Mouse (Mus musculus) lung, postnatal 36 days (tissue): ENCODE measurements at regions not wholly inside any gene's neighbourhood (a gene's known extent, or its start where the extent isn't known, plus 50 kb on each side); places are given as distances from the start of the nearest gene placed in this dataset.
"Not testable (repeated sequence)": the region's sequence is repeated elsewhere in the genome, so short reads cannot be mapped to it uniquely, and the experiment has no call there.

Source experiments
- DNase-seq: peaks from one replicate; pipeline ENCODE4 v3.0.0; 2022; ENCODE audit warnings: mixed read lengths

DNA sequence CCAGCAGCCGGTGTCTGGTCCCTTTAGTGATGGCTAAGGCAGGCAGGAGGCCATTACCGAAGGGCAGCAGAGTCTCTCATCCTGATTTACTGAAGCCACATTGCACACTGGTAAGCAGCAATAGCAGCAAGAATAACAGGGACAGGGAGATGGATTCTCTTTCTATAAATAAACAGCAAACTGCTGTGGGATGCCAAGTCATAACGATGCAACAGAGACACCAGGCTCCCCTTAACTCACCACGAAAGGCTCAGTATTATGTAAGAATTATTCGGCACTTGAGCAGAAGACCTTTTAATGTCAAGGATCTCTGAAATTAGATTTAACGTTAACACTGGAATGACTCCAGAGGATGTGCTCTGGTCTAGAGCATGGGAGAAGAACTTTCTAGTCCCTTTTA is 202.1 kb downstream of the Ddx10 start:
- no peak for DNase-seq

DNA sequence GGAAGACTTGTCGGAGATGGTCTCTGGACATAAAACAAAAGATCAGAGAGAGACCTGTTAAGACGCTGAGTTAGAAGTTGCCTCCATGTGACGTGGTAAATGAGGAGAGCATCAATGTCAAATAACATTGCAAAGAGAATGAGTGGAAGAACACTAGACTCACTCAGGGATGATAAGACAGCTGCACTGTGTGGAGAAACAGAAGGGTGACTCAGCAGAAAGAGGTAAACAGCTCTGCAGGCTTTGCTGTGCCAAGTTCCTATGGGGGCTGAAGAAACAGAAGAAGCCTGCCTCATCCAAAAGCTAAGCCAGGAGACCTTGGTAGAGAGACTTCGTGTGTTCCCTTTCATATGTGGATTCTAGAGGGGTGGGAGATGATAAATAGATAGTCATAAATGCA is 214.1 kb downstream of the Ddx10 start:
- DNase-seq = no peak

DNA sequence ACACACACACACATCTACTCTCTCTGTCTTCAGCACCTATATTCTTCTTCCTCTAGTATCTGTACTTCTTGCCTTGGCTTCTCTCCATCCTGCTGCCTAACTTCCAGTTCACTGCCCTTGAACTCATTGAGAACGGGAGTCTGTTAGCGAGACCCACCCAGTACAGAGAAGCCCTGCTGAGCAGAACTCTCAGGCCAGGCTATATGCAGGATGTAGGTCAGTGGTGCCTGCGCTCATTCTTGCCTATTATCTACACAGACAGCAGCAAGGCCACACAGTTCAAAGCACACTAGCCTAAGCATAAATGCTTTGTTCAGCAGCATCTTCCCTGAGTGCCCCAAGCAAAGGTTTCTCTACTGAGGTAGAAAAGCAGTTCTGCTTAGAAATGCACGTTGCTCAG is 225.8 kb downstream of the Ddx10 start:
- DNase-seq = no peak

DNA sequence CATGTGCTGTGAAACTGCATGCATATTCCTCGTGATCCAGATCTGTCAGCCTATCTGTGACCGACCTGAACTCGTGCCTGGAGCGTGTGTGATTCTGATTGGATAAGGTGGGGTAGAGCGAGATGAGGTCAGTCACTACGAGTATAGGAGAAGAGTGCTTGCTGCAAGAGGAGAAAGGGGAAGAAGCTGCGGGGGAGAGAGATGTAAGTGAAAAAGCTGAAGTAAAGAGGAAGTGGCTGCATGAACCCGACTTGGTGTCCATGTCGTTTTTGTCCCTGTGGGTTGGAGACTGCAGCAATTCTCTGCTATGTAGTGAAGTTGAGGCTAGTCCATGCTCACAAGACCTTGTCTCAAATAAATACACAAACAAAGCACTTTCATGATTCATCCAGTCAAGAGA is 237.1 kb downstream of the Ddx10 start:
- DNase-seq = no peak

DNA sequence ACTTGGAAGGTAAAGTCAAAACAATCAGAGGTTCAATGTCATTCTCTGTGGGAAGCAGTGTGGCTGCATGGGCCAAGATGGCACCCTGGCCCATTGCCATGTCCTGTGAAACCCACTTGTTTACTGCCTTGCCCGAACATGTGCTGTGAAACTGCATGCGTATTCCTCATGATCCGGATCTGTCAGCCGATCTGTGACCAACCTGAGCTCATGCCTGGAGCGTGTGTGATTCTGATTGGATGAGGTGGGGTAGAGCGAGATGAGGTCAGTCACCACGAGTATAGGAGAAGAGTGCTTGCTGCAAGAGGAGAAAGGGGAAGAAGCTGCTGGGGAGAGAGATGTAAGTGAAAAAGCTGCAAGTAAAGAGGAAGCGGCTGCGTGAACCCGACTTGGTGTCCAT is 240.5 kb downstream of the Ddx10 start:
- DNase-seq = peak; percentile 28

DNA sequence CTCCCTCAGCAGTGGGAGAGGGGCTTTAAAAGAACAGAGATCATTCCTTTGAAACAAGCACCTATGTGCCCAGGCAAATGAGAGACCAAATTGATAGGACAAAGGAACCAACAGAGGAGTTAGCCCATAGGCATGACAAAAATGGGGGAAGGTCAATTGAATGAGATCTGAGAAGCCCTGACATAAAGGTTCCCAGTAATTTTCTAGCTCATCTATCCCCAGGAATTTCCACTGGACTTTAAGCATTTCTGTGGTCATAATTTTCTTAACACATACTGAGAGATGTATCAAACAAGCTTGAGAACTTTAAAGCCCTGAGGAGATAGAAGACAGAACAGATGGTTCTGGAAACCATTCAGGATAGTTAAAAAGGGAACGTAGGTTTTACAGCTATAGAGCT is 241.8 kb downstream of the Ddx10 start:
- DNase-seq = no peak

DNA sequence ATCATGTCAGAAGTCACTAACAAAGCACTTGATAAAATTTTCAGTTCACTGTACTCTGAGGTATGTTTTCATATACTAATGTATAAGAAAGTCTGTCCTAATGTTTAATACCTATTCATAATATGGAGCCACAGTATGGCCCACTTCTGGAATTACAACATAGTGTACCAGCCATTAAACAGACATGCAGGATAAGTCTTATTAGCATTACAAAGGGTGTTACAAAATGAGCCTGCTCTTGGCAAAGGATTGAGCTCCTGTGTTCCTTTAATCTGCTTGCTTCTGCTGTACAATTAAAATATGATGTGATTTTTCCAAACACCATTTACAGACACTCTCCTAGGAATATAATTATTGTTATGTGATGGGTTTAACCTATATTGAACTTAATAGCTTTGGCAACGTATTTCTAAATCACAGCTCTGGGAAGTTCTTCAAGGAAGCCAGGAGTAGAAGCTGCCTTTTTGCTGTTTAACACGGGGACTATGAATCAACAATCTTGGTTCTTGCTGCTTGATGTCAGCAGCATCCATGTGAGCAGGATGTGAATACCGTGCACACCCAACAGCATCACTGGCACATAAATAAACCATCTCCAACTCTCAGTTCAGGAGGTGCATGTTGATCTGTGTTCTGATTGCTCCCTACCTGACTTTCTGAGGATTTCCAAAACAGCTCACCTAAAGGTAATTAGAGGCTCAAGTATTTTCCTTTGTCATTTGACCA is 243.4 kb downstream of the Ddx10 start:
- DNase-seq = no peak

DNA sequence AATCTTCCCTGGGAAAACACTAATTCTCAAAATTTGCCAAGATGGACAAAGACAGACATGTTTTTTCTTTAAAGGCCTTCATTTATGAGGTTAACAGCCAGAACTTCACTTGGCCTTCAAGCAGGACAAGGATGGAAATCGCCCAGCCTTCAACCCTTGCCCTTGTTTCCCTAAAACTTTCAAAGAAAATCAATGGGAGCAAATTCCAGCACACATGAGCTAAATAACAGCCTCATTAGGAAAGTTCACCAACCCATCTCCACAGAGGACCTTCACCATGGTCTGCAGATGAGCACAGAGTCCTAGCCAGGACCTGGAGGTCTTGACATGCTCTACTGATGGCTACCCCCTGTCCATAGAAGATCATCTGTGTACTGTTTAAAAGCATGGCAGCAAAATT is 271.8 kb downstream of the Ddx10 start:
- DNase-seq = no peak

DNA sequence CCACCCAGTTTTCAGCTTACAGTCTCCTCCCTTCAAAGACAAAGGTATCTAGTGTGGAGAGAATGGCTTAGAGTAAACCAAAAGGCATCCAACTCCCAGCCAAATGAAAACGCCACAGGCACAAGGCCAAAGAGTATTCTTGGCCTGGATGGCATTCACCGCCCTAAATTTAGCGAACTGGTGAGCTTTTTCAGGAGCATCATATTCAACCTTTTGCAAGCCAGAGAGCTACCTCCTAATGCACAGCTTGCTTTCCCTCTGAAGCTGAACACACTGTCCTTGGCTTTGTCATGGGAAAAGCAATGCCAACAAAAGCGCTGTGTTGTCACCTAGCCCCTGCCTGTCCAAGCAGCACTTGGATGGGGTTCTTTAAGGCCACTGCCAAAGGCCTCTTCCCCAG is 282.2 kb downstream of the Ddx10 start:
- no peak for DNase-seq

DNA sequence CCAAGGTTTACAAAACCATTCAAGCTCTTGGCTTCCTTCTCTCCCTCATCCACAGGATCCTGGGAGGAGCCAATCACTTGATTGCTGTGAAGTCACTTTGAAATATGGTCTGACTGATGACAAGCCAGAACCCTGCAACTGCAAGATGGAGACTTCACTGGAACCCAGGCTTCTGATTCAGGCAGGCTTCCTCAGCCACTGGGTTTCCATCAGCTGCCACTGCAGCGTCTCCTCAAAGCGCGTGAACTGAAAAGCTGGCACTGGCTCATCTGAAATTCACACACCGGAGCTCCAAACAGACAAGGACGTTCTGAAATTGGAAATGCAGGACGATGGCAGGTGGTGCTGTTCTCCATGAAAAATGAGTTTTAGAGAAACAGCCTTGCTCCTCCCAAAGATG is 280.1 kb upstream of the AI593442 start:
- no peak for DNase-seq

DNA sequence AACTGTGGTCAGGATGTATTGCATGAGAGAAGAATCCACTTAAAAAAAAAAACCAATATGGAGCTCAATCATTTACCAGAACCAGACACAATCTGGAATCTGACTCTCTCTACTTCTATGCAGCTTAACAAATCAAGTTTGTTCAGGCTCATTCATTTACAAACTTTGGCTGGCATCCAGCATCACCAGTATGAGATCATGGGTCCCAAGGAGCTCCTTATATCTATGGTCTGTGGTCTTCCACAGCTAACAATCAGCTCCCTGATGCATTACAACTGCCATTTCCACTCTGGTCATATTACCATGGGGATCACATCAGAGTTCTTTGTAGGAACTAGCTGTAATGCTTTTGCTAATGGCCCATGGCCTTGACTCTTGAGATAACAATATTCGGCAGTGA is 277.7 kb upstream of the AI593442 start:
- no peak for DNase-seq

DNA sequence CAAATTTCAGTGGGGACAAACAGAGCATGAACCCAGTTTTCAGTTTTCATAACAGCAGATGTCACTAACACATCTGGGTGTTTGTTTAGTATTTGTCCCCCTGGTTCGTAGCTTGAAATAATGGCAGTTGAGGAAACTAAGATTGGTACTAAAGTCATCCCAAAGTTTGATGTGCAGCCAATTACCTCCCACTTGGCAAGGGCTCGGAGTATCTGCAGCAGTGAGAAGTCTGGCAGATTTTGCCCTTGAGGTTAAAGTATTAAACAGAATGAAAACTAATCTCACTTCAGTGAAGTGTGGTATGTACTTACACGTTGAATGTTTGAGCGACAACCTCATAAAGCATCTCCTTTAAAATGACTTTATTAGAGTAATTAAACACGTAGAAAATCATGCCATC is 264.5 kb upstream of the AI593442 start:
- DNase-seq = peak; percentile 61

DNA sequence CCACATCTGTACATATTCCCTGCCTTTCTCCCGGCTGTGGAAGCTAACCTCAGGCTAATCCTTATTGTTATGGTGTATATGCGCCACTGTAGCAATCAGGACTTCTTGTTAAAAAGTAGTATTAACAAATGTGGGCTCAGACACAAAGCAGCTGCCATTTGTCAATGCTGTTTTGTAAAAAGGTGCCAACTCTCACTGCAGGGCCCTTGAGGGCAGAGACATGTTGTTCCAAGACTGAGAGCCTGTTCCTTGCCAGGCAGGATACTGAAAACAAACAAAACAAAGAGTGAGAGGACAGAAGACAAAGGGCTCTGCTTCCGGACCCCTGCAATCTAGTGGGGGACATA is 262.0 kb upstream of the AI593442 start:
- DNase-seq = peak; percentile 75

DNA sequence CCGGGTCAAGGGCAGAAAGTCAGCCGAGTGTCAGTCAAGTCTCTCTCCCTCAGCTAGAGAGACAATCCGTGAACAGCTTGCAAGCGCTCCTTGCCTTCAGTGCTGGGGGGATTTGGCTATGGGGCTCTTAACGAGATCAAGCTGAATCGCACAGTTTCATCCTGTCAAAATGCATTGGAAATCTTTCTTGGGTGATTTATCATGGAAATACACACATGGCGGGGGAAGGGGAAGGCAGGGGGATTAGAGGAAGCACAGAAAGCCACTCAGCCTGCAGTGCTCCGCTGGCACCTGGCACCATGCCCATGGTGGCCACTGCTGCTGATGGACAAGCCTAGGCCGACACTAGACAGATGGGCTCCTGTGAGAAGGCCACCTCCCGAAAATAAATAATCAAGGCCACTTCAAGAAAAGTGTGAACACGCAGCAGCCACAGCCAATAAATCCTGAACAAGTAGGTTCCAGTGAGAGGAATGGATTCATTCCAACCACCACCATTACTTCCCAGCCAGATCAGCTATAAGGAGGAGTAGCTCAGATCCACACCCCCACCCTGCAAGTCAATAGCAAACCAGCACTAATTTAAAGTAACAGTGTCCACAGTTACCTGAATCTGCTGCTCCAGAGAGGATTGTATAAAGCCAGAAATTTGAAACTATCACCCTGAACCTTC is 261.5 kb upstream of the AI593442 start:
- DNase-seq = peak; percentile 43

DNA sequence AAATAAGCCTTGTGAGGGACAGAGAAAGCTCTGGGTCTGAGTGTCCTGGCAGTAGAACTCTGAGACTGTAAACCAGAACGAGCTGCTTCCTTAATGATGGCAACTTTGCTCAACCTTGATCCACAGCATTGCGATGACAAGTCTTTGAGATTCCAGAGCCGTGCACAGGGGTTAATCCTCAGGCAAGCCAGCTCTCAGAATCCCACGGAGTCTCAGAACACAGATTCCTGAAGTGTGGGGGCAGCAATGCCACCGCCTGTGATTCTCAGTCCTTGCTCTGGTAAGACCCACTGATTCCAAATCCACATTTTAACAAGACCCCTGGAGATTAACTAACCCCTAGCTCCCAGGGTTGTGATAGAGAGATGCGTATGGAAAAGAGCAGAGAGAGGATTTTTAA is 255.5 kb upstream of the AI593442 start:
- DNase-seq = no peak

DNA sequence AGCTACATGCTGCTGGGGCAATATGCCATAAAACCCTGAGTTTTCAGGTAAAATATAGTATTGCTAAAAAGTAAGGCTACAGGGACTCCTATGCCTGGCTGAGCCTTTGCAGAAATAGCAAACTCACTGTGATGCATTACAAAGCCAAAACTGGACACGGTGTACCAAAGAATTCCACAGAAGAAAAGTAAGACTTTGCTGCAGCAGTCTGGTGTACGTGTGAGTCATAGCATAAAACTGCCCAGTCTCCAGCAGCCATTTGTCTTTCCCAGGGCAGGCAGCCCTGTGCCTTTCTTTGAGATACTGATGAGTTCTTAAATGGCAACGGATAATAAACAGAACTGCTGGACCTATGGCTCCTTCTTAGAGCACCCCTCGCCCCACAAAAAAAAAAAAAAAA is 237.9 kb upstream of the AI593442 start:
- DNase-seq = peak; percentile 12

DNA sequence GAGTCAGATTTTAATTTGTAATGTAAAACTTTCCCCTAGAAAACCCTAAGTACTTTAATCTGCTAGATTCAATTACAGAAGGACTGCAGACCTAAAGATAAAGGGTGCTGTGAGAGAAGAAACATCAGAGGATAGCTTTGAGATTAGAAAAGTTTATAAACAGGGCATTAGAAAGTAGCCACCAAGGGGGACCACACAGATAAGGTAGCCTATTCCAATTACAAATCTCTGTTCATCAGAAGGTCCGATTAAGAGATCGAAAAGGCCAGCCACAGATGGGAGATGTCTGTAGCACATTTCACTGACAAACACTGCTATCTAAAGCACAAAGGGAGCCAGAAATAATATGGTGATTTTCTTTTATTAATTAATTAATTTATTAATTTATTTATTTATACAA is 209.1 kb upstream of the AI593442 start:
- DNase-seq = not testable (repeated sequence)

DNA sequence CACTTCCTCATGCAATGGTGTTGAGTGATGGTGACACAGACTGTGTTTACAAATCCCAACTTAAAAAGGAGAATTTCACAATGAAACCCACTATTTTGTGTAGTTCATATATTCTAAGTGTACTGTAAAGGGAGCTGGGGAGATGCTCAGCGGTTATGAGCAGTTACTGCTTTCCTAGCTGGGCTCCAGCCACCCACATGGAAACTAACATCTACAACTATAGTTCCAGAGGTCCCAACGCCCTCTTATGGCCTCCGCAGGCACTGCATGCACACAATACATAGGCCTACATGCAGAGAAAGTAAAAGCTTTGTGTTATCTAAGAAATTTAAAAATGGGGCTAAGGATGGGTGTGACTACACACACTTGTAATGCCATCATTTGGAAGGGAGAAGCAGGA is 208.4 kb upstream of the AI593442 start:
- DNase-seq = not testable (repeated sequence)

DNA sequence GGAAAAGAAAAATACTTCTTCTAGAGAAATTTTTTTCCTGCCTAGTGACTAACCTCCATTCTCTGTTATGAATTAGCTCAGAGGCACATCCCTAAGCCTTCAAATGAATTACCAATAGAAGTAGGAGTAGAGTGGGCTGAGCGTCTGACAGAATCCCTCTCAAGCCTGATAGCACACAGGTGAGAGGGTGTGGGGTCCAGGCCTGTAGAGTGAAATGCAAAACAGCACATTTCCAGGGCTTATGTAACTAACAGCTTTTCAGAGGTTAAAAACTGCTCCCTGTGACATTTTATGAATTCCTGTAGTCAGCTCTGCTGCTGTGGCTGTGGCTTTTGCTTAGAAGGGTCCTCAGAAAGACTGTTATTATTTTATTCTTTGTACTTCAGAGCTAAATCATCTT is 187.7 kb upstream of the AI593442 start:
- no peak for DNase-seq

DNA sequence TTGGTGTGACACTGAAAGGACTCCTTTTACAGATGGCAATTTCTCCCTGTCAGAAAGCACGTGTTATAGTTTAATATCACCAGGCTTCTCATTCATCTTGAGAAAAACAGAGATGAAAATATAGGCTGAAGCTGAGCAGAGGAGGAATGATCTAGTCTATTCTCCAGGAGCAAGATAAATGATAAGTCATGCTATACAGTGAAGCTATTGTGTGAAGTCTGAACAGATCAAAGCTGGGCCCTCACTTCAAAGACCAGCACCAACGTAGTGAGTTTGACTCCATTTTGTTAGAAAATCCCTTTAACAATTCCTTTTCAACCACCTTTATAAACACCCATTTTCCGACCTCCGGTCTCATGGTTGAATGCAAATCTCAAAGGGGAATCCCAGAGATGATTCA is 180.7 kb upstream of the AI593442 start:
- DNase-seq = no peak

DNA sequence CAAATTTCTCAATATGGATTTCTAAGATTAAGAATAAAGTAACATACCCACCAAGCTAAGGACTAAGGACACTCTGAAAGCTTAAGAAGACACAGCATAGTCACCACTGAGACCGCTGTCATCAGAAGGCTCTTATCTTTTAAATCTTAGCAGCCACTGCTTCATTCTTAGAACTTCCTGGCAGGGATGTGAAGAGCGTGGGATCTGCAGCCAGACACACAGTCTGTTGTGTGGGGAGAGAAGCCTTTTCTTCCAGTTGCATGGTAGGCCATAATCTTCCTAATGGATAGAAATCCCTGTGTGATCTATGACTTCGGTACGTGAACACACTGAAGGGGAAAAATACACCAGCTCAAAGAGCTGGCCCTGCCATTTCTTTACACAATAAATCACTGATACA is 178.8 kb upstream of the AI593442 start:
- DNase-seq = no peak

DNA sequence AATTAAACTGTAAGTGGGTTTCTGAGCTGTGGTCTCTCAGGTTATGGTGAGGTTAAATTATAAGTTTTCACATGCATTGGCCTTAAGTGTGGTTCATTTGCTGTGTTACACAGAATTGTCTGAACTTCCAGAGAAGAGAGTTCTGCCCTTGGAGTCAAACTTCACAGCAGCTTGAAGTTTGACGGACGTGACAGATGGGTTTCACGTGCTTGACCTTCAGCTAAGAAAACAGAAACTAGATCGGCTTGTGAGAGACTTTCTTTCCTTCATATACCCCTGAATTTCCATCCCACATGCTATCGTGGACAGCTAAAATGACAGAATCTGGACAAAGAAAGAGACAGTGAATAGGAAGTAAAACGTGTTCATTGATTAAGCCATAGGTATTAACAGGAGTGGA is 173.8 kb upstream of the AI593442 start:
- no peak for DNase-seq

DNA sequence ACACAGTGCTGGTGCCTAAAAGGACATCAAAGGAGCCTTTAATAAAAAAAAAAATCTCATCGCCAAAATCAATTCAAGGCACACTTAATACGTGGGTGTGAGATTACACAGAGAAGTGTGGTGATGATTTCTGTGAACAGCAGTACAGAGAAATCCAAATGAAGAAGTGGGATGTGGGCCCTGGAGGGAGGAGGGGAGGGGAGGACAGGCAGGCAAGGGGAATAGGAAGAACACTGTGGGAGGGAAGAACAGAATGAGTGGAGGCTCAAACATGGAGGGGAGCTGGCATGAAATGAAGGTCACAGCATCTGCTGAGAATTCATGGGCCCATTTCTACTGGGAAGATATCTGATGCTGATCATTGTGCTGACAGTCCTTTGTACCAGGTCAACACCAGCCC is 171.0 kb upstream of the AI593442 start:
- DNase-seq = no peak

DNA sequence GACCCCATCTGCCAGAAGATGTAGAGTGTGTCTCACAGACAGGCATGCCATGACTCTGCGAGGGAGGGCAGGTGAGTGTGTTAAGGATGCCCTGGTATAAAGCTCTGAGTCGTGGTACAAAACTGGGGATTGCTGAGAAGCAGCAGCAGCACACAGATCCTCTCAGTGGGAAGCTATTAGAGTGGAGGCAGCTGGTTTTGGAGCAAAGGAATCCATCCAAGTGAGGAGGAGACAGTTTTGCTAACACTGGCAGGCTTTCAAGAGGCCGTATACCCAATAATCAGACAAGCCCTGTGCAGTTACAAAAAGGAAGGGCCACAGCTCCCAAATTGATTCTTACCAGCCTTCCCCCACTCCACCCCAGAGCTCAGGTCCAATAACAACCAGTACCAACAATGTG is 170.4 kb upstream of the AI593442 start:
- DNase-seq = no peak

DNA sequence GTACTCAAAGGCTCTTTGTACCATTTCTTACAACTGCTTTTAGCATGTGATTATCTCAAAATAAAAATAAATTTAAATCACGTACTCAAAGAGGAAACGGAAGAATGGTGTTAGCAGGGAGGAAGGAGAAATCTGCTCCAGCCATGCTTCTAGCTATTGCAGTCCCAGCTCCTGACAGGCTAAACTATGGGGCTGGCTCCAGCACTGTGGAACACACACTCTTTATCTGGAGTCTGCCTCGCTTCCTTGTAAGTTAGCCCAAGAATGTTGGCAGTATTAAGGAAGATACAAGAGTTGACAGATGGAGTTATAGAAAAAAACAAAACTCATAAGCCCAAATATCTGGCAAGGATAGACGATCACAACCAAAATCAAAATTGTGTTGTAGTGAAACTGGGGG is 161.5 kb upstream of the AI593442 start:
- no peak for DNase-seq
